Mouse (Mus musculus) brain, adult 2 months (tissue): ENCODE measurements at regions not wholly inside any gene's neighbourhood (a gene's known extent, or its start where the extent isn't known, plus 50 kb on each side); places are given as distances from the start of the nearest gene placed in this dataset.
A peak's percentile ranks its signal among the peaks of the same experiment; 100 is the strongest.

Experiments used
- DNase-seq: peaks from one replicate; pipeline ENCODE4 v3.0.0; 2011; ENCODE audit warnings: low read depth, low spot score

DNA sequence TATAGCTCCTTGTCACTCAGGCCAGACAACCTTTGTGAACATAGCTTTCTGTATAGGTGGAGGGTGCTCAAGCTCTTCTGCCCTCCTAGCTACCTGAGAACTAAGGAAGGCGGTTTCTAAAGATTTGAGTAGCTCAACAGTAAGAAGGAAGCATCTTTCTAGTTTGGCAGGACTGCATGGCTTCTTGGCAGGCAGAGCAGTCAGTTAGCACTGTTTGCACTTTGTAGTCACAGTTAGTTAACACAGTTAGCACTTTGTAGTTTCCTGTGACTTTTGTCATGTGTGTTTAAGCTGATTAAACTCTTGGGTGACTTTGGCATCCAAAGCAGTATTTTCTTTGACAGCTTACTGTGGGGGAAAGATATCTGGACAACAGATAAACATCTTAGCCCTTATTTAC lies 219.7 kb downstream of the Zbbx start:
- DNase-seq, result peak; percentile 5

DNA sequence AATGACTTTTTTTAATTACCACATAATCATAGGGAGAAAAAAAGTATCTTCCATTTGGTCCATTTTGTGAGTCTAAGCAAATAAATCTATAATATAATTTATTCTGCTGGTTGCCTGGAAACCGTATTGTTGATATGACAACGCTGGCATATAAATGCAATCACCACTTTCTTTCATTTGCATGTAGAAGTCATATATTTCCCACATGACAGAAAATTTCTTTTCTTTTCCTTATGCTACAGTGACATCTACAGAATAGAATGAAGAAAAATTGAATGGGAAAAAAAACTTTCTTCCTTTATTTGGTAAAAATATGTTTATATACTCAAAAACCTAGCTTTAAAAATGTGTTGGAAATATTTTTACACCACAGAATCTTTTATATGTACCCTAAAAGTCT lies 243.6 kb downstream of the Zbbx start:
- DNase-seq, result peak; percentile 11

DNA sequence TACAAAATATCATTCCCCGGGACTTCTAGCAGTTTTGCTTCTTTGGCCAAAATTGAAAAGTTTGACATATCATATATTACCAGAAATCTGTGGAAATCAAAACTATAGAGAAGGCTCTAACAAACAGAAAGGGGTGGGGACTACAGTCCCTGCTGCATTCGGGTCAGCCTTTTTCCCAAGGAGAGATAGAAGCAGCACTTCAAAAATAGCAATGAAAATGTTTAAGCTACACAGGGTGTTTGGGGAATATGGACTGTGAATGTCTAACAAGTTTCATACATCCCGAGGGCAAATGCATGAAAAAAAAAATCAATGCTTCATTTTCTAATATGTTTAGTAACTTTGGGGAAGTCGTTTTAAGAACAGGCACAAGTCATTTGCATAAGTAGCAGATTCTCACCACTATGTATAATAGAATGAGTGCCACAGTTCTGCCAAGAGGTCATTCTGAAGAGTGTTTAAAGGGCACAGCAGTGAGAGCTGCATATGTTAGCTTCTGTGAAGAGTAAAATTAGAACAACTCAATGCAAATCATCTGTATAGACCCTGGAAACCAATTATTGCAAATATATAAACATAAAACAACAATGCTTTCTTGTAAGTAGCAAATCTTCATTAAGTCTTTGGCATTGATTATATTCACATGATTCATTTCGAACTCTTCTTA lies 244.2 kb downstream of the Zbbx start:
- no peak for DNase-seq

DNA sequence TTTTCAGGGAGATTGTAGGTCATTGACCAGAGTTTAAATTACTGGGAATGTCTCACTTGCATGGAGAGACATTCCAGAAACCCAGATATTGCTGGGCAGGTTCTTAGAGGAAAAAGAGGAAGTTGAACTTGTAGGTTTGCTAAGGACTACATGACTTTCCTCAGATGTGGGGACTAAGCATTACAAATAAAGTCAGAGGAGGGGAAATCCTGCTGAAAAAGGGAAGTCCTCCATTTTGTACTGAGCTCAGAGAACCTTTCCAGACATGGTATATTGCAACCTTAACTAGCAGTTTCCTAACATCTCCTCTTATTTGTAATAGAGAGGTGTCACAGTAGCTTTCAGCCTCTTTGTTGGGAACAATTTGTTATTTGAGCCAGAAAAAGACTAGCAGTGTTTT lies 260.7 kb downstream of the Zbbx start:
- DNase-seq, result no peak
